Comparison of ENCODE assay signal across 7 mouse cellular contexts in genomic region chr17:24533099-24533992, GRCm38 (mm10). TPM values are rescaled to one million over a fixed set of nuclear protein-coding genes. Genes with fewer than 3 reads are reported as not detected.
DNase-seq lines count a peak whose midpoint lies in the region; ATAC-seq and TF ChIP-seq lines count a peak whose summit lies in the region.

No protein-coding gene starts in this region.

- H3K9ac ChIP-seq in embryonic facial prominence, embryonic 14.5 days (ENCODE audit: low read depth, low read length) = peak overlapping the region; percentile 57
- H3K9ac ChIP-seq in limb, embryonic 13.5 days = peak overlapping the region; percentile 67
- peak overlapping the region; percentile 47 for H3K9ac ChIP-seq in midbrain, embryonic 15.5 days

- peaks cover 24% of the 10 kb centered on the region for H3K36me3 ChIP-seq in embryonic facial prominence, embryonic 14.5 days (ENCODE audit: control insufficient read depth, insufficient read depth, low read length)
- peaks cover 20% of the 10 kb centered on the region for H3K36me3 ChIP-seq in limb, embryonic 13.5 days
- H3K36me3 ChIP-seq in midbrain, embryonic 15.5 days (replicated peaks) = no peaks in the 10 kb centered on the region

- DNase-seq in embryonic facial prominence, embryonic 14.5 days (ENCODE audit: low spot score) = peak; percentile 90
- DNase-seq in heart, adult 18-20 months = peak; percentile 84 to 88
- DNase-seq in kidney, adult 18-20 months = peak; percentile 87
- peak; percentile 74 to 80 for DNase-seq in spleen, adult 18-20 months

- H3K27me3 ChIP-seq in embryonic facial prominence, embryonic 14.5 days (replicated peaks; ENCODE audit: control insufficient read depth, insufficient read depth, low read length) = no peaks in the 10 kb centered on the region
- no peaks in the 10 kb centered on the region for H3K27me3 ChIP-seq in limb, embryonic 13.5 days
- no peaks in the 10 kb centered on the region for H3K27me3 ChIP-seq in midbrain, embryonic 15.5 days (replicated peaks)

- WGBS in bone marrow, adult 2 months = 16% methylated on average over 53 of the region's 53 CpGs
- WGBS in embryonic facial prominence, embryonic 14.5 days = 11% methylated on average over 39 of the region's 53 CpGs
- WGBS in limb, embryonic 13.5 days = 8% methylated on average over 53 of the region's 53 CpGs
- WGBS in midbrain, embryonic 15.5 days = 7% methylated on average over 52 of the region's 53 CpGs

- peaks cover 10% of the 10 kb centered on the region for H3K4me1 ChIP-seq in bone marrow, adult 2 months (ENCODE audit: control insufficient read depth, insufficient read depth, low read length)
- peaks cover 16% of the 10 kb centered on the region for H3K4me1 ChIP-seq in embryonic facial prominence, embryonic 14.5 days (ENCODE audit: control insufficient read depth, insufficient read depth, low read length)
- H3K4me1 ChIP-seq in limb, embryonic 13.5 days = peaks cover 68% of the 10 kb centered on the region
- H3K4me1 ChIP-seq in midbrain, embryonic 15.5 days = peaks cover 57% of the 10 kb centered on the region

- peak; percentile 78 for ATAC-seq in embryonic facial prominence, embryonic 14.5 days (ENCODE audit: low read depth)
- peak; percentile 57 for ATAC-seq in limb, embryonic 13.5 days (ENCODE audit: low FRiP score, low read depth)
- peak; percentile 40; the same call in 1 of the 2 replicates for ATAC-seq in midbrain, embryonic 15.5 days (replicated peaks)

- no peak for TF ChIP-seq CTCF in bone marrow, adult 2 months (IDR thresholded peaks at IDR 0.05; ENCODE audit: control insufficient read depth, insufficient read depth, low read length)

- H3K27ac ChIP-seq in bone marrow, adult 2 months (ENCODE audit: control insufficient read depth, insufficient read depth, low read depth, low read length, poor library complexity) = no peak overlapping the region; the same call in 1 of the 2 replicates
- H3K27ac ChIP-seq in embryonic facial prominence, embryonic 14.5 days (replicated peaks; ENCODE audit: low read depth, low read length) = no peak overlapping the region
- no peak overlapping the region for H3K27ac ChIP-seq in limb, embryonic 13.5 days
- 0 out of 2 replicates have a peak overlapping the region, but pooled peaks have one; percentile 12 for H3K27ac ChIP-seq in midbrain, embryonic 15.5 days

- peak; percentile 5; the same call in 1 of the 2 replicates for TF ChIP-seq POLR2A in bone marrow, adult 2 months (IDR thresholded peaks at IDR 0.05; ENCODE audit: borderline replicate concordance, control insufficient read depth, low read depth, low read length)

- H3K4me3 ChIP-seq in bone marrow, adult 2 months (replicated peaks; ENCODE audit: control insufficient read depth, low read depth, low read length) = peak overlapping the region; percentile 48
- H3K4me3 ChIP-seq in embryonic facial prominence, embryonic 14.5 days (ENCODE audit: low read depth, low read length) = peak overlapping the region; percentile 34
- peak overlapping the region; percentile 43 for H3K4me3 ChIP-seq in limb, embryonic 13.5 days
- H3K4me3 ChIP-seq in midbrain, embryonic 15.5 days = peak overlapping the region; percentile 39

- peak overlapping the region; percentile 61 for H3K4me2 ChIP-seq in embryonic facial prominence, embryonic 14.5 days (ENCODE audit: low read depth, low read length)
- peak overlapping the region; percentile 74 for H3K4me2 ChIP-seq in limb, embryonic 13.5 days (replicated peaks)
- peak overlapping the region; percentile 66 for H3K4me2 ChIP-seq in midbrain, embryonic 15.5 days

- no peaks in the 10 kb centered on the region for H3K9me3 ChIP-seq in embryonic facial prominence, embryonic 14.5 days (ENCODE audit: control insufficient read depth, low read length)
- no peaks in the 10 kb centered on the region for H3K9me3 ChIP-seq in limb, embryonic 13.5 days
- no peaks in the 10 kb centered on the region for H3K9me3 ChIP-seq in midbrain, embryonic 15.5 days

RNA-seq across cellular contexts. Expression of gene Rab26, which starts 0.7 kb away (rescaled TPM):
- not detected in 2 replicates for polyA plus RNA-seq in bone marrow, adult 2 months (2011; ENCODE audit: insufficient read depth, insufficient read length, low replicate concordance, missing spikeins)
- polyA plus RNA-seq in embryonic facial prominence, embryonic 14.5 days (2014; fragmentation: Nextera tagmentation; extraction: Ambion mirVana) = 2.8 and 2.9 TPM in 2 replicates
- not detected for total RNA-seq in heart, adult 18-20 months (2021)
- polyA plus RNA-seq in limb, embryonic 13.5 days (2015; fragmentation: Nextera tagmentation; extraction: Ambion mirVana) = 3.4 TPM in 2 replicates
- polyA plus RNA-seq in midbrain, embryonic 15.5 days (2015; fragmentation: Nextera tagmentation; extraction: Ambion mirVana) = 8.4 and 8.8 TPM in 2 replicates

RNA-seq across cellular contexts. Expression of gene Traf7, which starts 5.6 kb away (rescaled TPM):
- 79.2 and 108 TPM in 2 replicates for polyA plus RNA-seq in bone marrow, adult 2 months (2011; ENCODE audit: insufficient read depth, insufficient read length, low replicate concordance, missing spikeins)
- polyA plus RNA-seq in embryonic facial prominence, embryonic 14.5 days (2014; fragmentation: Nextera tagmentation; extraction: Ambion mirVana) = 78.9 and 86.3 TPM in 2 replicates
- total RNA-seq in heart, adult 18-20 months (2021) = 10 to 100 TPM; 35.8 to 38.5 TPM
- polyA plus RNA-seq in limb, embryonic 13.5 days (2015; fragmentation: Nextera tagmentation; extraction: Ambion mirVana) = 96.2 and 103 TPM in 2 replicates
- 108 and 112 TPM in 2 replicates for polyA plus RNA-seq in midbrain, embryonic 15.5 days (2015; fragmentation: Nextera tagmentation; extraction: Ambion mirVana)

RNA-seq across cellular contexts. Expression of gene Pkd1, which starts 16.3 kb away (rescaled TPM):
- polyA plus RNA-seq in bone marrow, adult 2 months (2011; ENCODE audit: insufficient read depth, insufficient read length, low replicate concordance, missing spikeins) = 10.4 and 17.9 TPM in 2 replicates
- polyA plus RNA-seq in embryonic facial prominence, embryonic 14.5 days (2014; fragmentation: Nextera tagmentation; extraction: Ambion mirVana) = 37.9 and 40.1 TPM in 2 replicates
- total RNA-seq in heart, adult 18-20 months (2021) = 10 to 100 TPM; 34.1 to 34.5 TPM
- polyA plus RNA-seq in limb, embryonic 13.5 days (2015; fragmentation: Nextera tagmentation; extraction: Ambion mirVana) = 22.3 and 36.6 TPM in 2 replicates
- polyA plus RNA-seq in midbrain, embryonic 15.5 days (2015; fragmentation: Nextera tagmentation; extraction: Ambion mirVana) = 29.0 and 29.8 TPM in 2 replicates

RNA-seq across cellular contexts. Expression of gene Caskin1, which starts 44.9 kb away (rescaled TPM):
- not detected in 2 replicates for polyA plus RNA-seq in bone marrow, adult 2 months (2011; ENCODE audit: insufficient read depth, insufficient read length, low replicate concordance, missing spikeins)
- polyA plus RNA-seq in embryonic facial prominence, embryonic 14.5 days (2014; fragmentation: Nextera tagmentation; extraction: Ambion mirVana) = 2.9 and 3.7 TPM in 2 replicates
- under 1 TPM; 0.15 to 0.20 TPM for total RNA-seq in heart, adult 18-20 months (2021)
- 5.0 and 5.2 TPM in 2 replicates for polyA plus RNA-seq in limb, embryonic 13.5 days (2015; fragmentation: Nextera tagmentation; extraction: Ambion mirVana)
- 50.3 and 52.9 TPM in 2 replicates for polyA plus RNA-seq in midbrain, embryonic 15.5 days (2015; fragmentation: Nextera tagmentation; extraction: Ambion mirVana)

RNA-seq across cellular contexts. Expression of gene Mlst8, which starts 54.5 kb away (rescaled TPM):
- polyA plus RNA-seq in bone marrow, adult 2 months (2011; ENCODE audit: insufficient read depth, insufficient read length, low replicate concordance, missing spikeins) = 9.8 and 22.9 TPM in 2 replicates
- 21.7 and 23.7 TPM in 2 replicates for polyA plus RNA-seq in embryonic facial prominence, embryonic 14.5 days (2014; fragmentation: Nextera tagmentation; extraction: Ambion mirVana)
- total RNA-seq in heart, adult 18-20 months (2021) = 10 to 100 TPM in 1 of 2 experiments, 1 to 10 TPM in 1; 8.1 to 10.3 TPM
- polyA plus RNA-seq in limb, embryonic 13.5 days (2015; fragmentation: Nextera tagmentation; extraction: Ambion mirVana) = 33.1 and 35.6 TPM in 2 replicates
- polyA plus RNA-seq in midbrain, embryonic 15.5 days (2015; fragmentation: Nextera tagmentation; extraction: Ambion mirVana) = 40.6 and 43.7 TPM in 2 replicates
